Mouse (Mus musculus) CH12.LX (cell line): Measurements from ENCODE around the gene Chic1. TPM values are rescaled to one million over a fixed set of nuclear protein-coding genes. Genes with fewer than 3 reads are reported as not detected.

Source experiments
- DNase-seq: peaks from one replicate; pipeline ENCODE4 v3.0.0-alpha.2; 2013; ENCODE audit errors: extremely low read depth
- H3K27ac ChIP-seq: 2 replicates; pipeline ENCODE4 v1.5.1; 2012; ENCODE audit warnings: low read depth, mild to moderate bottlenecking, control low read depth, moderate library complexity; ENCODE audit not compliant: insufficient read depth
- H3K27me3 ChIP-seq: replicated peaks from 2 replicates; pipeline ENCODE3; 2012; ENCODE audit warnings: inconsistent platforms
- H3K36me3 ChIP-seq, 2 experiments: replicated peaks in 1 of 2; 2 replicates each; pipeline versions ENCODE3 to v1.6.1; 2012; ENCODE audit warnings: inconsistent platforms in 1 of 2, low read length in 1 of 2, mild to moderate bottlenecking in 1 of 2, mixed read lengths in 1 of 2, moderate library complexity in 1 of 2; ENCODE audit not compliant: control insufficient read depth in 1 of 2, insufficient read depth in 1 of 2
- H3K4me1 ChIP-seq, 2 experiments: 2 replicates each; pipeline ENCODE4 v1.6.1; 2012; ENCODE audit warnings: inconsistent platforms in 1 of 2, moderate library complexity in 1 of 2; ENCODE audit not compliant: insufficient read depth in 2 of 2, control insufficient read depth in 1 of 2
- H3K4me2 ChIP-seq: 2 replicates; pipeline ENCODE4 v1.6.1; 2012; ENCODE audit warnings: low read depth, mild to moderate bottlenecking, control low read depth; ENCODE audit not compliant: poor library complexity, insufficient read depth, severe bottlenecking
- H3K4me3 ChIP-seq, 3 experiments: fragments of 150-350 bp in 1 of 3; sonication (generic) in 1 of 3; replicated peaks in 1 of 3; 2 replicates each; pipeline versions ENCODE3 to v1.5.1; 2011 to 2012; ENCODE audit warnings: low read depth in 2 of 3, low read length in 2 of 3, mild to moderate bottlenecking in 2 of 3, moderate library complexity in 2 of 3, control low read depth in 1 of 3, improper control_type of control experiment in 1 of 3, inconsistent platforms in 1 of 3, mixed read lengths in 1 of 3; ENCODE audit not compliant: poor library complexity in 1 of 3
- H3K79me2 ChIP-seq: replicated peaks from 2 replicates; pipeline ENCODE4 v1.6.1; 2012; ENCODE audit warnings: mild to moderate bottlenecking, moderate library complexity; ENCODE audit not compliant: control insufficient read depth, poor library complexity, insufficient read depth, severe bottlenecking; ENCODE audit errors: extremely low read depth
- H3K9ac ChIP-seq: 2 replicates; pipeline ENCODE4 v1.6.1; 2012; ENCODE audit warnings: low read depth, mild to moderate bottlenecking, control low read depth, moderate library complexity; ENCODE audit not compliant: insufficient read depth
- H3K9me3 ChIP-seq: replicated peaks from 2 replicates; pipeline ENCODE3; 2012; ENCODE audit warnings: low read length, inconsistent platforms, mixed read lengths
- E2F4 ChIP-seq: IDR thresholded peaks from 2 replicates; pipeline ENCODE4 v1.6.1; 2011; ENCODE audit warnings: low read depth, low read length, improper control_type of control experiment; ENCODE audit not compliant: insufficient replicate concordance
- EP300 ChIP-seq: IDR thresholded peaks from 2 replicates; pipeline ENCODE4 v1.6.1; 2011; ENCODE audit warnings: low read length, improper control_type of control experiment
- GABPA ChIP-seq: IDR thresholded peaks from 2 replicates; pipeline ENCODE4 v1.6.1; 2012; ENCODE audit warnings: low read depth, low read length, improper control_type of control experiment, inconsistent platforms; ENCODE audit not compliant: insufficient replicate concordance
- HCFC1 ChIP-seq: IDR thresholded peaks from 2 replicates; pipeline ENCODE4 v1.6.1; 2012; ENCODE audit warnings: low read depth, mild to moderate bottlenecking, inconsistent platforms, low read length, improper control_type of control experiment
- MAFK ChIP-seq: IDR thresholded peaks from 2 replicates; pipeline ENCODE4 v1.6.1; 2011; ENCODE audit warnings: low read length, improper control_type of control experiment; ENCODE audit not compliant: insufficient replicate concordance
- MAZ ChIP-seq: IDR thresholded peaks from 2 replicates; pipeline ENCODE4 v1.6.1; 2012; ENCODE audit warnings: low read depth, mild to moderate bottlenecking, inconsistent platforms, low read length, improper control_type of control experiment, moderate library complexity
- MEF2A ChIP-seq: IDR thresholded peaks from 2 replicates; pipeline ENCODE4 v1.6.1; 2014; ENCODE audit warnings: low read depth, mild to moderate bottlenecking, inconsistent platforms, low read length, improper control_type of control experiment, borderline replicate concordance
- MXI1 ChIP-seq: IDR thresholded peaks from 2 replicates; pipeline ENCODE4 v1.6.1; 2011; ENCODE audit warnings: mild to moderate bottlenecking, low read depth, low read length, improper control_type of control experiment
- NELFE ChIP-seq: IDR thresholded peaks from 2 replicates; pipeline ENCODE4 v1.6.1; 2011; ENCODE audit warnings: low read depth, low read length, improper control_type of control experiment
- POLR2A ChIP-seq: IDR thresholded peaks from 2 replicates; pipeline ENCODE4 v1.6.1; 2011; ENCODE audit warnings: low read depth, mild to moderate bottlenecking, improper control_type of control experiment, low read length
- POLR2AphosphoS2 ChIP-seq: IDR thresholded peaks from 2 replicates; pipeline ENCODE4 v1.6.1; 2011; ENCODE audit warnings: low read depth, low read length, improper control_type of control experiment
- RCOR1 ChIP-seq: conservative IDR thresholded peaks from 2 replicates; pipeline ENCODE4 v1.6.1; 2012; ENCODE audit warnings: low read depth, mild to moderate bottlenecking, inconsistent platforms, low read length, improper control_type of control experiment
- SIN3A ChIP-seq: IDR thresholded peaks from 2 replicates; pipeline ENCODE4 v1.6.1; 2012; ENCODE audit warnings: low read length, improper control_type of control experiment, inconsistent platforms
- TCF12 ChIP-seq: IDR thresholded peaks from 2 replicates; pipeline ENCODE4 v1.6.1; 2014; ENCODE audit warnings: low read depth, mild to moderate bottlenecking, inconsistent platforms, low read length, improper control_type of control experiment
- USF1 ChIP-seq: IDR thresholded peaks from 2 replicates; pipeline ENCODE4 v1.6.1; 2014; ENCODE audit warnings: low read depth, mild to moderate bottlenecking, inconsistent platforms, low read length, improper control_type of control experiment
- USF2 ChIP-seq: conservative IDR thresholded peaks from 2 replicates; pipeline ENCODE4 v1.6.1; 2011; ENCODE audit warnings: low read depth, low read length, improper control_type of control experiment
- ZC3H11A ChIP-seq: IDR thresholded peaks from 2 replicates; pipeline ENCODE4 v1.6.1; 2012; ENCODE audit warnings: low read depth, mild to moderate bottlenecking, inconsistent platforms, low read length, improper control_type of control experiment
- ZMIZ1 ChIP-seq: IDR thresholded peaks from 2 replicates; pipeline ENCODE4 v1.6.1; 2012; ENCODE audit warnings: low read depth, mild to moderate bottlenecking, inconsistent platforms, low read length, improper control_type of control experiment
- ZNF384 ChIP-seq: IDR thresholded peaks from 2 replicates; pipeline ENCODE4 v1.6.1; 2012; ENCODE audit warnings: low read depth, low read length, improper control_type of control experiment, inconsistent platforms
- dilution Hi-C: fragments of 300-500 bp; cut with MboI; formaldehyde crosslinking; loops from 2 replicates; pipeline ENCODE4 v1.14.3; 2020; ENCODE audit warnings: low sequenced_read_pairs; ENCODE audit not compliant: extremely low pct_unique_long_range_greater_than_20kb, extremely low pct_ligation_motif_present
- in situ Hi-C: fragments of 300-500 bp; cut with MboI; formaldehyde crosslinking; loops from 3 replicates; pipeline ENCODE4 v1.14.3; 2019; ENCODE audit warnings: low sequenced_read_pairs, low pct_ligation_motif_present, low pct_unique_long_range_greater_than_20kb, mixed read lengths
- polyA plus RNA-seq: library from polyadenylated mRNA; unstranded; fragments of >175 nt; gene quantifications from 2 replicates; pipeline ENCODE4 v1.2.1, GENCODE M21; 2012; ENCODE audit warnings: low read depth; ENCODE audit not compliant: insufficient read length
- total RNA-seq, 2 experiments: library from RNA; depleted of rRNA; stranded (reverse); fragments of 300-350 nt in 1 of 2; fragments of >200 nt in 1 of 2; gene quantifications; 2 replicates each; pipeline ENCODE4 v1.2.3; 2012 to 2014

Chic1 gene
- total and polyA plus RNA-seq, 3 experiments: not detected

DNA sequence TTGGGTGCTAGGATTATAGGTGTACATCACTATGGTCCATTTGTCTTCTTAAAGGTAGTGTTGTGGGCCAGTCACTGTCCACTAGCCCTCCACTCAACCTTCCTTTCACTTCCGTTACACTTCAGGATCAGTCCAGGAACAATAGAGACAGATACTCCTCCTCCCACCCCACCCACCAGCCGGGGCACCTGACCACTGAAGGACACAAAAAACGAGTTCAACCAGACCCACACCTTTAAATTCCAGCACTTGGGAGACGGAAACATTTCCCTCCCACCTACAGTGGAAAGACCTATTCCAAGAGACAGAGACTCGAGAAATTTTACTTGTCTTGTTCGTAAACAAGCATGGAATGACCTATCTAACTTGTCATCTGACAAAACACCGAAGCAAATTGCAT, 76.0 kb downstream of the Chic1 start:
- H3K27me3 ChIP-seq: no peaks in the 10 kb centered on the region
- H3K9ac ChIP-seq: no peak overlapping the region
- H3K36me3 ChIP-seq: no peaks in the 10 kb centered on the region
- no peak overlapping the region for H3K27ac ChIP-seq
- no peak for DNase-seq
- H3K9me3 ChIP-seq: no peaks in the 10 kb centered on the region
- TF ChIP-seq ZC3H11A (no peak), SIN3A (no peak), NELFE (no peak), MEF2A (no peak), EP300 (no peak), HCFC1 (no peak), MXI1 (no peak), USF1 (no peak), POLR2A (no peak), ZMIZ1 (no peak), E2F4 (no peak), USF2 (no peak), TCF12 (no peak), MAFK (no peak), GABPA (no peak), POLR2AphosphoS2 (no peak), ZNF384 (no peak), MAZ (no peak)
- in situ Hi-C loops: loop anchor here (25.0 kb wide), 1 partner anchor 170 kb away; no protein-coding TSS in a partner anchor
- dilution Hi-C loops: no loop called here
- H3K4me1 ChIP-seq: no peaks in the 10 kb centered on the region
- H3K79me2 ChIP-seq: no peaks in the 10 kb centered on the region
- no peak overlapping the region for H3K4me3 ChIP-seq
- H3K4me2 ChIP-seq: no peak overlapping the region

DNA sequence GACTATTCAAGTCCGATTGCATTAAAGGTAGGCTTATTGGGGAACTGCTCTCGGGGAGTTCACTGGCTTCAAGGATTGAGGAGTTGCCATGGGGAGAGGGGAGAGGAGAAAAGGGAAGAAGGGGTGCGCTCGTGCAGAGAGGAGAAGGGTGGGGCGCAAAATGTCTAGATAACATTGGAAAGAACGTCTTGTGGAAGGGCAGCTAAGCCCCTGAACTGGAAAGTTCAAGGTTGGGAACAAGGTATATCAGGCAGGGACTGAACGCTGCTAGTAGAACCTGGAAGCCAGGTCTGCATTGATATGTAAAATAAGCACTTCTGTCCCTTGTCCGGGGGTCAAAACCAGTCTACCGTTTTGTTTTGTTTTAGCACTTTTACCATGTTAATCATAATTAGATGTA, 81.7 kb downstream of the Chic1 start:
- no peaks in the 10 kb centered on the region for H3K9me3 ChIP-seq
- dilution Hi-C loops: no loop called here
- H3K4me3 ChIP-seq: no peak overlapping the region
- no peaks in the 10 kb centered on the region for H3K4me1 ChIP-seq
- in situ Hi-C loops: loop anchor here (25.0 kb wide), 1 partner anchor 176 kb away; no protein-coding TSS in a partner anchor
- H3K27me3 ChIP-seq: no peaks in the 10 kb centered on the region
- H3K36me3 ChIP-seq: no peaks in the 10 kb centered on the region
- H3K4me2 ChIP-seq: no peak overlapping the region
- no peaks in the 10 kb centered on the region for H3K79me2 ChIP-seq
- no peak for TF ChIP-seq EP300
- TF ChIP-seq RCOR1: no peak
- no peak for TF ChIP-seq POLR2A
- DNase-seq: no peak
- H3K27ac ChIP-seq: no peak overlapping the region
- H3K9ac ChIP-seq: no peak overlapping the region
